Mouse (Mus musculus) left cerebral cortex, postnatal 36 days (tissue): ENCODE results near the gene Tubgcp5. TPM values are rescaled to one million over a fixed set of nuclear protein-coding genes. Genes with fewer than 3 reads are reported as not detected.

ENCODE experiments used
- total RNA-seq, 2 experiments: library from RNA; stranded (reverse); gene quantifications; 2 replicates each; pipeline ENCODE4 v1.2.3; 2021

The Tubgcp5 gene
- total RNA-seq, 2 experiments from 2014 or later: 30.9 to 35.5 TPM

Other genes with a start within 250 kb of the Tubgcp5 start
- gene Siglech, start 26.0 kb upstream of the Tubgcp5 start, total RNA-seq: 10 to 100 TPM; 13.1 to 13.2 TPM
- gene Cyfip1, start 47.6 kb downstream of the Tubgcp5 start, total RNA-seq: 10 to 100 TPM; 65.5 to 73.2 TPM
- gene Nipa2, start 168.3 kb downstream of the Tubgcp5 start, total RNA-seq: 10 to 100 TPM; 51.0 to 59.2 TPM
- gene Nipa1, start 225.8 kb downstream of the Tubgcp5 start, total RNA-seq: 10 to 100 TPM; 62.1 to 71.4 TPM